Comparison of ENCODE assay signal across 16 mouse cellular contexts in genomic region chr10:38677453-38677852, GRCm38 (mm10).
"Had no signal": no experiment of that assay in that cellular context is flagged by ENCODE, and none has a peak within 500 bp of the region (broad histone marks: within the 10 kb centered on the region; RNA-seq: fewer than 3 reads in every experiment).

No protein-coding gene starts in this region.

- H3K9ac ChIP-seq: lung, embryonic 15.5 days; midbrain, embryonic 13.5 days; midbrain, embryonic 15.5 days; neural tube, embryonic 12.5 days had no signal

- H3K9me3 ChIP-seq: lung, embryonic 15.5 days; midbrain, embryonic 15.5 days had no signal

- ATAC-seq: lung, postnatal 0 days; midbrain, embryonic 13.5 days; midbrain, embryonic 15.5 days had no signal

- H3K36me3 ChIP-seq: lung, embryonic 15.5 days; midbrain, embryonic 13.5 days; midbrain, embryonic 15.5 days; neural tube, embryonic 12.5 days had no signal

- H3K27ac ChIP-seq: lung, embryonic 15.5 days; macrophage; midbrain, embryonic 13.5 days; midbrain, embryonic 15.5 days; neural tube, embryonic 12.5 days had no signal

- H3K4me1 ChIP-seq: lung, embryonic 15.5 days; megakaryocyte, embryonic 14.5 days; midbrain, embryonic 13.5 days; midbrain, embryonic 15.5 days; neural tube, embryonic 12.5 days had no signal

- H3K4me2 ChIP-seq: lung, embryonic 15.5 days; midbrain, embryonic 11.5 days; midbrain, embryonic 13.5 days; midbrain, embryonic 15.5 days; neural tube, embryonic 12.5 days had no signal

- H3K27me3 ChIP-seq: lung, embryonic 15.5 days; megakaryocyte, embryonic 14.5 days; midbrain, embryonic 13.5 days; midbrain, embryonic 15.5 days; neural tube, embryonic 12.5 days had no signal

- DNase-seq: lung, adult 2 months; lung, postnatal 14 days; lung, postnatal 36 days; right cerebral cortex, postnatal 14 days; spleen, adult 18-20 months; thymus, adult 18-20 months; thymus, postnatal 14 days; thymus, postnatal 36 days had no signal

- H3K4me3 ChIP-seq: lung, embryonic 15.5 days; megakaryocyte, embryonic 14.5 days; midbrain, embryonic 13.5 days; midbrain, embryonic 15.5 days; neural tube, embryonic 12.5 days had no signal
